Mouse (Mus musculus) ES-Bruce4 (cell line): ENCODE measurements around the gene Prr9.
A peak's percentile ranks its signal among the peaks of the same experiment; 100 is the strongest.

Experiments
- CTCF ChIP-seq: IDR thresholded peaks from one replicate; pipeline ENCODE4 v1.8.1; 2011; ENCODE audit warnings: low read depth, low read length
- EP300 ChIP-seq: IDR thresholded peaks from 2 replicates; pipeline ENCODE4 v1.6.1; 2011; ENCODE audit warnings: low read depth, low read length; ENCODE audit not compliant: insufficient read depth
- POLR2A ChIP-seq: IDR thresholded peaks from one replicate; pipeline ENCODE4 v1.8.1; 2011; ENCODE audit warnings: low read length; ENCODE audit not compliant: insufficient read depth

DNA sequence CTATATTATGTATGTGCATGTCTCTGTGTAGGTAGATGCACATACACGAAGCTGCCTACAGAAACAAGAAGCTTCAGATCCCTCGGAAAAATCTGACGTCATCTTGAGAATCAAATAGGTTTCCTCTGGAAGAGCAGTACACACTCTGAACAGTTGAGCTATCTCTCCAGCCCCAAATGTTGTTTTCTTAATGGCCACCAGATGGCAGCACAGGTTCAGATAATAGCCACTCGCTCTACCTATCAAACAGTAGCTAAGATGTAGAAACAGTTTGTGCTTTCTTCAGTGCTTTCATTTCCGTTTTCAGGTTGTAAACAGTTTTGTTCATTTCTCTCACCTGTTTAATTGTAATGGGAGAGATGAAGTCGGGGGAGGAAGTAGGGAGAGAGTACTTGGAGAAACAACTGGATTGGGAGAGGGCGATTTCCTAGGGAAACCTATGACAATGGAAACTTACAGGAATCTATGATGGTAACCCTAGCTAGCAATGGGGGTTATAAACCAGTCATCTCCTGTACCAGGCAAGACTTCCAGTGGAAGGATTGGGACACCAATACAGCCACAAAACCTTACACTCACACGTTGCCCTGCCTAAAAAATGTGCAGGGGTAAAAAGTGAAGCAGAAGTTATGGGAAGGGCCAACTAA lies 27.0 kb upstream of the Prr9 start:
- TF ChIP-seq POLR2A, result no peak
- peak; percentile 30 for TF ChIP-seq CTCF
- TF ChIP-seq EP300, result no peak
